Mouse (Mus musculus): ENCODE data around the gene Olig1. TPM values are rescaled to one million over a fixed set of nuclear protein-coding genes. Genes with fewer than 3 reads are reported as not detected.

The Olig1 gene
- total and polyA plus RNA-seq, 3 experiments: not detected

- H3K4me1 ChIP-seq (ENCODE audit: control insufficient read depth in 1 of 2, insufficient read depth in 2 of 2, low read length in 2 of 2): no peaks in the 10 kb centered on the region
- no peaks in the 10 kb centered on the region for H3K27me3 ChIP-seq (ENCODE audit: control insufficient read depth in 1 of 2, insufficient read depth in 2 of 2, low read length in 2 of 2)
- H3K9ac ChIP-seq (ENCODE audit: control insufficient read depth, low read depth, low read length, poor library complexity, severe bottlenecking): no peak overlapping the region
- no peak overlapping the region for H3K27ac ChIP-seq (ENCODE audit: control insufficient read depth, low read depth, low read length)
- H3K36me3 ChIP-seq (ENCODE audit: control insufficient read depth in 1 of 2, insufficient read depth in 2 of 2, low read length in 2 of 2): no peaks in the 10 kb centered on the region
- H3K79me2 ChIP-seq (ENCODE audit: control insufficient read depth, insufficient read depth, low read length, poor library complexity): no peaks in the 10 kb centered on the region
- H3K4me3 ChIP-seq (ENCODE audit: control insufficient read depth in 1 of 2, insufficient read depth in 1 of 2, low read depth in 2 of 2, low read length in 2 of 2): no peak overlapping the region
- TF ChIP-seq E2F4 (IDR thresholded peaks at IDR 0.05; ENCODE audit: borderline replicate concordance, low read depth, low read length) (no peak), RAD21 (IDR thresholded peaks at IDR 0.05; ENCODE audit: low read depth, low read length) (no peak), USF2 (IDR thresholded peaks at IDR 0.05; ENCODE audit: borderline replicate concordance in 1 of 2, insufficient read depth in 1 of 2, low read depth in 1 of 2, low read length in 2 of 2) (no peak), TBP (IDR thresholded peaks at IDR 0.05; ENCODE audit: low read depth, low read length) (no peak), ZNF384 (IDR thresholded peaks at IDR 0.05; ENCODE audit: low read depth, low read length) (no peak), JUND (IDR thresholded peaks at IDR 0.05; ENCODE audit: low read depth, low read length) (no peak), GATA1 (IDR thresholded peaks at IDR 0.05; ENCODE audit: low read depth, low read length) (no peak), ZC3H11A (IDR thresholded peaks at IDR 0.05; ENCODE audit: low read depth, low read length) (no peak), MAX (IDR thresholded peaks at IDR 0.05; ENCODE audit: low read length) (no peak), RCOR1 (IDR thresholded peaks at IDR 0.05; ENCODE audit: low read depth, low read length) (no peak), GABPA (IDR thresholded peaks at IDR 0.05; ENCODE audit: low read depth, low read length) (no peak)
- no peak for DNase-seq (ENCODE audit: low read depth, low spot score)
- no peaks in the 10 kb centered on the region for H3K9me3 ChIP-seq (replicated peaks; ENCODE audit: insufficient read depth, low read length)
Observed at GRCm38 (mm10) chr16:91300641-91301441, 31.3 kb downstream of the Olig1 start.

GRCm38 (mm10) chr16:91301454-91301853 is 31.9 kb downstream of the Olig1 start:
- no peaks in the 10 kb centered on the region for H3K9me3 ChIP-seq (replicated peaks; ENCODE audit: insufficient read depth, low read length)
- H3K4me1 ChIP-seq (ENCODE audit: control insufficient read depth in 1 of 2, insufficient read depth in 2 of 2, low read length in 2 of 2): no peaks in the 10 kb centered on the region
- H3K36me3 ChIP-seq (ENCODE audit: control insufficient read depth in 1 of 2, insufficient read depth in 2 of 2, low read length in 2 of 2): no peaks in the 10 kb centered on the region
- H3K79me2 ChIP-seq (ENCODE audit: control insufficient read depth, insufficient read depth, low read length, poor library complexity): no peaks in the 10 kb centered on the region
- no peaks in the 10 kb centered on the region for H3K27me3 ChIP-seq (ENCODE audit: control insufficient read depth in 1 of 2, insufficient read depth in 2 of 2, low read length in 2 of 2)
- H3K27ac ChIP-seq (ENCODE audit: control insufficient read depth, low read depth, low read length): no peak overlapping the region
- no peak for DNase-seq (ENCODE audit: low read depth, low spot score)
- TF ChIP-seq EP300 (IDR thresholded peaks at IDR 0.05; ENCODE audit: low read depth in 1 of 2, low read length in 2 of 2) (no peak), MAZ (IDR thresholded peaks at IDR 0.05; ENCODE audit: low read depth, low read length) (no peak), MYC (IDR thresholded peaks at IDR 0.05; ENCODE audit: low read depth, low read length) (no peak), MYB (IDR thresholded peaks at IDR 0.05; ENCODE audit: low read depth, low read length) (no peak), POLR2AphosphoS5 (IDR thresholded peaks at IDR 0.05; ENCODE audit: borderline replicate concordance, low read depth, low read length) (no peak)
- no peak overlapping the region for H3K4me3 ChIP-seq (ENCODE audit: control insufficient read depth in 1 of 2, insufficient read depth in 1 of 2, low read depth in 2 of 2, low read length in 2 of 2)
- H3K9ac ChIP-seq (ENCODE audit: control insufficient read depth, low read depth, low read length, poor library complexity, severe bottlenecking): no peak overlapping the region

Measured in MEL (cell line).